Mouse (Mus musculus) limb, embryonic 10.5 days (tissue): Measurements from ENCODE around the gene Itga5. TPM values are rescaled to one million over a fixed set of nuclear protein-coding genes. Genes with fewer than 3 reads are reported as not detected.

Source experiments
- DNase-seq: peaks from one replicate; pipeline ENCODE4 v3.0.0-alpha.2; 2017; ENCODE audit warnings: low spot score
- H3K27ac ChIP-seq: fragments of 300-500 bp; sonication (generic); 2 replicates; pipeline ENCODE4 v1.5.1; 2016; ENCODE audit warnings: mild to moderate bottlenecking
- H3K27me3 ChIP-seq: fragments of 300-500 bp; sonication (generic); 2 replicates; pipeline ENCODE4 v1.6.1; 2016; ENCODE audit warnings: low read depth, mild to moderate bottlenecking; ENCODE audit not compliant: poor library complexity, severe bottlenecking
- H3K36me3 ChIP-seq: fragments of 300-500 bp; sonication (generic); 2 replicates; pipeline ENCODE4 v1.6.1; 2016; ENCODE audit warnings: mild to moderate bottlenecking, moderate library complexity
- H3K4me1 ChIP-seq: fragments of 300-500 bp; sonication (generic); 2 replicates; pipeline ENCODE4 v1.6.1; 2016
- H3K4me3 ChIP-seq: fragments of 300-500 bp; sonication (generic); 2 replicates; pipeline ENCODE4 v1.5.1; 2016; ENCODE audit warnings: mild to moderate bottlenecking, moderate library complexity
- H3K9me3 ChIP-seq: fragments of 300-500 bp; sonication (generic); replicated peaks from 2 replicates; pipeline ENCODE4 v1.6.1; 2016; ENCODE audit warnings: mild to moderate bottlenecking
- WGBS: fragments of 180-500 bp; shearing (Covaris S2); methylation state at CpG from one replicate; pipeline ENCODE4 v1.1.7; 2016; 5-methylcytosine and 5-hydroxymethylcytosine counted together
- polyA plus RNA-seq: library from polyadenylated mRNA; unstranded; fragments of >200 nt; fragmentation: Nextera tagmentation; extraction: Ambion mirVana; gene quantifications from 2 replicates; pipeline ENCODE4 v1.2.1, GENCODE M21; 2016

The Itga5 gene
- polyA plus RNA-seq, 1 experiment from 2014 or later, result 36.6 TPM

DNA sequence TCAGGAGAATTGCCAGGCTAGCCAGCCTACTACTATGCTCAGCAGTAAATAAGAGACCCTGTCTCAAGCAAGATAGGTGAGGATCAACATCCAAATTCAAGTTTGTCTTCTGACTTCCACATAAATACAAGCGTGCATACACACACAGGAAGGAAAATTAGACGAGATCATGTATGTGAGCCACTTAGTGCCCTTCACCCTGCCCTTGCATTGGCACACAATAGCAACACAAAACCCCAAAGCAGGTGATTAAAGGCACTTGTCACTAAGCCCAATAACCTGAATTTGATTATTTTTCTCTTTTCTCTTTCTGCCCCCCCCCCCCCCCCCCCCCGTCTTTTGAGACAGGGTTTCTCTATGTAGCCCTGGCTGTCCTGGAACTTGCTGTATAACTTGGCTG, 23.6 kb downstream of the Itga5 start:
- Histone ChIP-seq H3K36me3 (peaks cover 44% of the 10 kb centered on the region), H3K4me3 (no peak overlapping the region), H3K9me3 (no peaks in the 10 kb centered on the region), H3K4me1 (peaks cover 41% of the 10 kb centered on the region), H3K27ac (no peak overlapping the region), H3K27me3 (peaks cover 42% of the 10 kb centered on the region)
- no peak for DNase-seq
- 67% methylated on average over 3 of the region's 3 CpGs for WGBS

DNA sequence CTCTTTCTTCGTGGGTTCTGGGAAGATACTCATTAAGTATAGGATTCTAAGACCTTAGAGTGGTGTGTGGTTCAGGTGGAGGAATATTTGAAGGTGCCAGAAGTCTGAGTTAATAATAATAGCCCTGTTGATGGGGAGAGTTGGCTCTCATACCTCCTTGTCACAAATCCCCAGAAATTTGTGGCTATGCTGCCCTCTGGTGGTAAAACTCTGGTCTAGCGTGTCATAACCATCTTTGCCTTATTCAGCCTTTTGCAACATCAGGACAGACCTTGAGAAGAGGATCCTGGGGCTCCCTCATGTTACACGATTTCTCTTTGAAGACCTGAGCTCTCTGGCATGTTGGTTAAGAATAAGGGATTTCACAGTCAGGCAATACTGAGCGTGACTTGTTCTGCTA, 24.1 kb downstream of the Itga5 start:
- Histone ChIP-seq H3K27ac (no peak overlapping the region), H3K27me3 (peaks cover 48% of the 10 kb centered on the region), H3K4me1 (peaks cover 46% of the 10 kb centered on the region), H3K4me3 (no peak overlapping the region), H3K9me3 (no peaks in the 10 kb centered on the region), H3K36me3 (peaks cover 38% of the 10 kb centered on the region)
- peak; percentile 82 for DNase-seq
- WGBS, result 24% methylated on average over 4 of the region's 4 CpGs

DNA sequence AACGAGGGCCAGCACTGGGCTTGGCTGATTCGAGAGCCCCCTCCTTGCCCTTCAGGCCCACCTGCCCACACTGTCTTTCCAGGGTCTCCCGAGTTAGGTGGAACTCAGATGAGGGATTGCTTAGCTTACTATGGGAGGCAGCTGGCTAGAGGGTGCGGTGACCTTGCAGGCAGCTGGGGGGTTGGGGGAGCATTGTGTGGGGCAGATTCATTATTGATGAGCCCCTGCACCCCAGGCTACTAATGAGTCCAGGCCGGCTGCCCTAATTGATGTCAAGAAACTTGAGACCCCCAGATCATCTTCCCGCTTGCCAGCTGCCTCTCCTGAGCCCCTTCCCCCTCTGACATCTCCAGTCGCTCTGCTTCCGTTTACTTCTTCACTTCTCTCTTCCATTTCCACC, 25.0 kb downstream of the Itga5 start:
- 27% methylated on average over 8 of the region's 8 CpGs for WGBS
- Histone ChIP-seq H3K36me3 (peaks cover 30% of the 10 kb centered on the region), H3K4me1 (peaks cover 54% of the 10 kb centered on the region), H3K4me3 (no peak overlapping the region), H3K27me3 (peaks cover 52% of the 10 kb centered on the region), H3K27ac (0 out of 2 replicates have a peak overlapping the region, but pooled peaks have one; percentile 10), H3K9me3 (no peaks in the 10 kb centered on the region)
- no peak for DNase-seq

DNA sequence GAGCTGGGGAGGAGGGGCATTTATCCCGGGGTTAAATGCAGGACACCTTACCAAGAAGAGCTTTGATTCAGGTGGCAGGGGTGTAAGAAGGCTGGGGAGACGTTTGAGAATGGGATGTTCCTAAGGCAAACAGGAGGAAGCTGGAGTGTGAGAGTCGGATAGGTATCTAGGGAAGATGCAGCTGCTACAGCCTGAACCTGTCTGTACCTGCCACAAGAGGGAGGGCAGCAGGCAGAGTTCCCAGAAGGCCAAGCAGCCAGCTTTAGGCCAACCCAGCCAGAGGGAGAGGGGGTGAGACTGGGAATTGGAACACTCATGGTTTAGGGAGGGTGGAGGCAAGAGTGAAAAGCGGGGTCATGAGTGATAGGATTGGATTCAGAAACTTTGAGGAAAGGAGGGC, 25.8 kb downstream of the Itga5 start:
- 19% methylated on average over 4 of the region's 4 CpGs for WGBS

DNA sequence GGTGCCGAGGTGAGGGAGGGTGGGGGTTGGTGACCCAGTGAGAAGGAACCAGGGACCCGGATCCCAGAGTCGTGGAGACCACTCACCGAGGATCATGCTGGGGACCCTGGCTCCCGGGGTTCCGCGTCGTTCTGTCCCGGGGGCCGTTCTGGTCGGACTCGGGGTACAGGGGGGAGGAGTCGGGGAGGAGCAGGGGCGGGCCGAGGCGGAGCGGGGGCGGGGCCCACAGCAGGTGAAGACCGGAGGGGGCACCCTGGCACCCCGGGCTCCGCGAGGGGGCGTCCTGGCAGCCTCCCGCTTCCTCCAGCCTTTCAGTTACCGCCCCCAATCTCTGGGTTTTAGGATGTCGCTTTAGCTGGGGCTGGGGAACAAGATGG, 26.6 kb downstream of the Itga5 start, which contains the start of gene Zfp385a:
TSS of gene Zfp385a (minus strand) at position 133 of the 377 bp plus-strand sequence.
- Histone ChIP-seq H3K36me3 (peaks cover 14% of the 10 kb centered on the region), H3K4me1 (peaks cover 65% of the 10 kb centered on the region), H3K4me3 (peak within 1 kb of the TSS; percentile 66), H3K27me3 (peaks cover 52% of the 10 kb centered on the region), H3K27ac (peak within 1 kb of the TSS; percentile 38), H3K9me3 (no peaks in the 10 kb centered on the region)
- DNase-seq, result peak; percentile 70
- WGBS, result under 1% methylated on average over 26 of the region's 26 CpGs

More for the DNA sequence above, 25.8 kb downstream of the Itga5 start:
- Histone ChIP-seq H3K9me3 (no peaks in the 10 kb centered on the region), H3K36me3 (peaks cover 22% of the 10 kb centered on the region), H3K27me3 (peaks cover 52% of the 10 kb centered on the region), H3K4me1 (peaks cover 56% of the 10 kb centered on the region), H3K4me3 (peak overlapping the region; percentile 66; the same call in 1 of the 2 replicates), H3K27ac (no peak overlapping the region)
- DNase-seq, result no peak

DNA sequence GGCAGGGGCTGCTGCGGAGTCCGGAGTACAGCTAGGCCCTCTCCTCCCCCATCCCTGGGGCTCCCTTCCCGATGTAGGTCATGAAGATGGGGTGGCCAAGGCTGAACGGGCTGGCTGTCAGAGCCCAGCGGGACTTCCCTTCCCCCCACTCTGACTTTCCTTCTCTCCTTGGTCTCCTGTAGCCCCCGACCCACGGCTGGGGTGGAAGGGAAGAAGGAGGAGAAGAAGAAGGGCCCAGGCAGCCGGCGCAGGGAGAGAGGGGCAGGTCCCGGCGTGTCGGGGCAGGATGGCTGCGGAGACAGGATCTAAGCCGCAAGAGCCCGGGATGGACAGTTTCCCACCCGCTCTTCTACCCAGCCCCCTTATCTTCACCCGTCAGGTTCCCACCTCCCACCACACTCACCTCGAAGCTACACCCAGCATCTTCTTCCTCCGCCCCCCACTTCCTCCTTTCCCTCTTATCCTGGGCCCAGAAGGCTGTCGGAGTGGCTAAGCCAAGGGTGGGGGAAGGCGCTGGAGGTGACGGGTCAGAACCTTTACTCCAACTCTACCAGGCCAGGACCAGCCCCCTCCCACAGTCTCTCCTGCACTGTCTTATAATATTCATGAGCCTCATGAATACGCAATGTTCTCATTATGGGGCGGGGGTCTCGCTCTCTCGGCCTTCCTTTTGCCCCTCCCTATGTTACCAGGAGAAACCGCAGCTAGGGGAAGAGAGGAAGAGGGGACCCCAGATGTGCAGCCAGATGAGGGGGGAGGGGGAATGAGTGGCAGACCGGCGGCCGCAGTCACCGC, 27.2 kb downstream of the Itga5 start:
- H3K36me3 ChIP-seq, result peaks cover 8% of the 10 kb centered on the region
- peaks cover 71% of the 10 kb centered on the region for H3K4me1 ChIP-seq
- no peak for DNase-seq
- H3K9me3 ChIP-seq, result no peaks in the 10 kb centered on the region
- 3% methylated on average over 30 of the region's 31 CpGs for WGBS
- peak overlapping the region; percentile 66 for H3K4me3 ChIP-seq
- peak overlapping the region; percentile 38 for H3K27ac ChIP-seq
- peaks cover 52% of the 10 kb centered on the region for H3K27me3 ChIP-seq

DNA sequence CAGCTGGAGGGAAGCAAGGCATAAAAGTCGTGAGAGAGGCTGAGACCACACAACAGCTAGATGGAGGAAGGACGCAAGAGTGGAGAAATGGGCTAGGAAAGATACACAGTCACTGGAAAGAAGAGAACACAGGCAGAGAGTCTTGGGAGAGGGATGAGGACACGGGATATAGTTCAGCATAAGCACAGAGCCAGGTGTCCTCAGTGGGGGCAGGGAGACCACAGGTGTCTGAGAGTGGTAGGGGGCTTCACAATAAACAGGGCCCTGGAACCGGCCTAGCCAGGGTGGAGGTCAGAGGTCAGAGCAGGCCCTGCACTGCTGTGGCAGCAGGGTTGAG, 27.8 kb downstream of the Itga5 start:
- Histone ChIP-seq H3K9me3 (no peaks in the 10 kb centered on the region), H3K4me3 (peak overlapping the region; percentile 66), H3K4me1 (peaks cover 76% of the 10 kb centered on the region), H3K36me3 (peaks cover 2% of the 10 kb centered on the region), H3K27ac (peak overlapping the region; percentile 38; the same call in 1 of the 2 replicates), H3K27me3 (peaks cover 52% of the 10 kb centered on the region)
- 26% methylated on average over 4 of the region's 4 CpGs for WGBS
- DNase-seq, result no peak

DNA sequence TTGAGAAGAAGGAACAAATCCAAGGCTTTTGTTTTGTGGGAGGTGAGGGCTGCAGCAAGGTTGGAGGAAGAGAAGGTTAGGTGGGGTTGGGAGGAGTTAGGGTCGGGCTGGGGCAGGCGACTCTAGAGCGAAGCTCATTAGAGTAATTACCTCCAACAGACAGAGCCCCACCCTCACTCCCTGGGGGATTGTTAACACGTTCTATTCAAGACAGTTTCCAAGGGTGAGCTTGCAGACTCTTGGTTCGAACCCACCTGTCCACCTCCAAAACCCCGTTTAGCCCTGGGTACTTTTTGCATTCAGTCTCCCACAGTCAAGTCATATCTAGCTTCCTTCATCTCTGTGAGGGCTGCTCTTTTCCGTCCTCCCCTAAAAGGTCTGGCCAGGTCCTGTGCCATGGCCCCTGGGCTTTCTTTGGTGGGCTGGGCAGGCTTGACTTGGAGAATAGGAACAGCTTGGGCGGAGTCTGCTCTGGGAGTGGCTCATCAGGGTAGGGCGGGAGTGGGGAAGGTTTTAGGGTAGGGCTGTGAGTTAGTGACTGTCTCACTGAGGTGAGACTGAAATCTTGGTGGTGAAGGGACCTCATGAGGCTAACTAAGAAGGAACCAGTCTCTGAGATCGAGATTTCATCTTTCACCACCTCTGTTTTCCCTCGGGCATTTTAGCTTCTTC, 29.4 kb downstream of the Itga5 start:
- Histone ChIP-seq H3K4me1 (peaks cover 89% of the 10 kb centered on the region), H3K27me3 (peaks cover 51% of the 10 kb centered on the region)
- 7% methylated on average over 11 of the region's 11 CpGs for WGBS

DNA sequence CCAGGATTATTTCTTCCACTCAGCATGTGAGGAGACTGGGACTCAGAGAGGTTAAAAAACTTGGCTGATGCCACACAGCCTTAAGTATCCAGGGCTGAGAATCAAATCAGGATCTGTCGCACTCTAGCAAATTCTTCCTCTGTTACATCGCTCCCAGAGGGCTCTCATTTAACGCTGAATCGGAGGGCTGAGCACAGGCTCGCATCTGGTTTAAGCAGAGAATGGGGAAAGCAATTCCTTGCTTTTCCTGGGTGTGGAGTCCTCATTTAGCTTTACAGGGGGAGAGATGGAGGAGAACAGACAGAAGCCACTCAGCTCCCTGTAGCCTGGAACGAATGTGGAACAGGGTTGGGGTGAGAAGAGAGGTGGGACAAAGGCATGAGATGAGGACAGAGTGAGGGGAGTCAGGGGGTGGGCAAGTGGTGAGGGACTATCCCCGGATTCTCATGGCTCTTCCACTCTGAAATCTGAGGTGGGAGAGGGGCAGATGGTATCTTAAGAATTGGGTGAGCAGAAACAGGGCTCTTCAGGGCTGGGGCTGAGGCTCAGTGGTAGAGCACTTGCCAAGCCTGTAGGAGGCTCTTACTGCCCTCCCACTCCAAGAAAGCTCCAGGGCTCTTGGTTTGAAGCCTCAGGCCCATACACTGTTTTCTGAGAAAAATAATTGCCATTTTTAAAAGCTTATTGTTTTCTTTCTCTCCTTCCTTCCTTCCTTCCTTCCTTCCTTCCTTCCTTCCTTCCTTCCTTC, 30.9 kb downstream of the Itga5 start:
- 25% methylated on average over 7 of the region's 7 CpGs for WGBS
- H3K4me1 ChIP-seq, result peaks cover 76% of the 10 kb centered on the region
- H3K27me3 ChIP-seq, result peaks cover 37% of the 10 kb centered on the region
- DNase-seq, result no peak
- no peak overlapping the region for H3K27ac ChIP-seq
- H3K36me3 ChIP-seq, result no peaks in the 10 kb centered on the region
- no peak overlapping the region for H3K4me3 ChIP-seq
- no peaks in the 10 kb centered on the region for H3K9me3 ChIP-seq

More for the DNA sequence above, 29.4 kb downstream of the Itga5 start:
- H3K9me3 ChIP-seq, result no peaks in the 10 kb centered on the region
- no peak for DNase-seq
- no peak overlapping the region for H3K27ac ChIP-seq
- no peaks in the 10 kb centered on the region for H3K36me3 ChIP-seq
- no peak overlapping the region for H3K4me3 ChIP-seq

DNA sequence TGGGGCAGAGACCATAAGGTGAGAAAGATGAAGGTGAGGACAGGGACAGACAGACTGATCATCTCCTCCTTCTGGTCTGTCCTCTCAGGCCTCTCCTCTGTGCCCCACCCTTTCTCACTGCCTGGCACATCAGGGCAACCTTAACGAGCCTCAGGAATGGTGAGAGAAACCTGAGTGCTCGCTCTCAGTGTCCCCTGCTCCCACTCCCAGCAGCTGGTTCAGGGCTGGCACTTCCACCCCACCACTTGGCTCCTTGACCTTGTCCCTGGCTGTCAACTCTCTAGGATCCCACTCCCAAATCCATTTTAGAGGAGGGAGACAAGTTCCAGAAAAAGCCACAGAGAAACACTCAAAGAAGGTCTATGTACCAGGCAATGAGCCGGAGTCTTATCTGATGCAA, 31.5 kb downstream of the Itga5 start:
- H3K4me1 ChIP-seq, result peaks cover 70% of the 10 kb centered on the region
- no peak overlapping the region for H3K4me3 ChIP-seq
- DNase-seq, result no peak
- WGBS, result 44% methylated on average over 3 of the region's 3 CpGs
- H3K27ac ChIP-seq, result peak overlapping the region; percentile 81
- H3K27me3 ChIP-seq, result peaks cover 30% of the 10 kb centered on the region
- no peaks in the 10 kb centered on the region for H3K36me3 ChIP-seq
- no peaks in the 10 kb centered on the region for H3K9me3 ChIP-seq

DNA sequence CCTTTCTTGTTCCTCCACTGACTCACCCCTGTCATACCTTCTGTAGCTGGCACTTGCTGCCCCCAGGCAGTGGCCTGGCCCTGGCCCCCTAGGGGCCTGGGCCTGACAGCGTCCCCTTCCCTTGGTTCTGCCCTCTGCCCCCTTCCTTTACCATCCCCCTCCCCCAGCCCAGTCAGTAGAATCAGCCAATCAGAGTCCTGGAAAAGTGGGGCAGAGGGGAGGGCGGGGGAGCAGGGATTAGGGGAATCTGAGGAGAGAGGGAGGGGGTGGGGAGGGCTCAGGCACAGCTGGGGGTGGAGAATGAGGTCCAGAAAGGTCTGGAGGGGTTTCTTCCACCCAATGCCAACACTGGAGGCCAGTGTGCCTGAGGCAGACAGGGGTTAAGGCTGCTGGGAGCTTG, 32.4 kb downstream of the Itga5 start:
- peak overlapping the region; percentile 27 for H3K4me3 ChIP-seq
- peaks cover 62% of the 10 kb centered on the region for H3K4me1 ChIP-seq
- H3K9me3 ChIP-seq, result no peaks in the 10 kb centered on the region
- no peaks in the 10 kb centered on the region for H3K36me3 ChIP-seq
- WGBS, result 0% methylated on average over 2 of the region's 2 CpGs
- peak overlapping the region; percentile 81 for H3K27ac ChIP-seq
- no peak for DNase-seq
- peaks cover 22% of the 10 kb centered on the region for H3K27me3 ChIP-seq

DNA sequence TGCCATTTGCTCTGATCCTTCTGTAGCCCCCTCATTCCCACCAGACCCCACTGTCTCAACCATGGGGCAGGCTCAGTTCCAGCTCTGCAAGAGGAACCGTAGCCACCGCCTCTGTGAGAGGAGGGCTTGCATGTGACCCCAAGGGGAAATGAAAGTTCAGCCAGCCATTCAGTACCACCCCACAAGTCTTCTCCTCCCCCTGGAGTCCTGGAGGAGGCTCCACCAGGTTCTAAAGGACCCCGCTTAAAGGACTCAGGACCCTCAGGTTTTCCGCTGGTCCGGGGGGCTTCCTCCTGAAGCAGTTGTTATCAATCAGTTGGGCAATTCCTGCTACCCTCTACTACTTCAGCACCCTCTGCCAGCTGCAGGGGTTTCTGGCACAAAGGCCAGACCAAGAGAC, 32.8 kb downstream of the Itga5 start:
- Histone ChIP-seq H3K36me3 (no peaks in the 10 kb centered on the region), H3K27ac (peak overlapping the region; percentile 81), H3K4me3 (peak overlapping the region; percentile 27), H3K9me3 (no peaks in the 10 kb centered on the region), H3K4me1 (peaks cover 57% of the 10 kb centered on the region), H3K27me3 (peaks cover 17% of the 10 kb centered on the region)
- WGBS, result 58% methylated on average over 5 of the region's 5 CpGs
- DNase-seq, result no peak
